Mouse (Mus musculus): Measurements from ENCODE around the gene Ntf5.

DNA sequence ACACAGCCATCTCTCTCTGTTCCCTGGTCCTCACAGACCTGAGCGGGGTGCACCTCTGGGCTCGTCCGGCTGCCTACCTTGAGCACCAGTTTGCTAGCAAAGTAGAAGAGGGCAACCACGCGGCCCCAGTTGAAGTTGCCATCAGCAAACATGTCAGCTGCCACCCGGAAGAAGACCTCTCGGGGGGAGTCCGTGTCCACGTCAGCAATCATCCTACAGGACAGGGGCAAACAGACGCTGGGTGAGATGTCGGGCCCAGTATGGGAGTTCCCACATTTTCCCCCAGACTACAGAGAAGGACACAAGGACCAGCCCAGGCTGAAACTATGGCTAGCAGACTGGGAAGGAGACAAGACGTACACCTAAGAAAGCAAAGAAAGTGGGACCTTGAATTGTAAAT lies 51.6 kb downstream of the Ntf5 start:
- TF ChIP-seq CTCF (IDR thresholded peaks at IDR 0.05; ENCODE audit: borderline replicate concordance, insufficient read depth, low read length) (no peak), POLR2A (IDR thresholded peaks at IDR 0.05; ENCODE audit: low read depth, low read length) (no peak)

Measured in embryonic fibroblast, embryonic 13.5 days (primary cell).